Mouse (Mus musculus) hindbrain, embryonic 15.5 days (tissue): Measurements from ENCODE around the gene Foxo1. TPM values are rescaled to one million over a fixed set of nuclear protein-coding genes. Genes with fewer than 3 reads are reported as not detected.

Experiments
- ATAC-seq: fragments of 200-750 bp; cut with Nextera tagmentation; 2 replicates; pipeline ENCODE4 v1.8.0; 2017; ENCODE audit warnings: low read depth, moderate number of reproducible peaks, moderate TSS enrichment; ENCODE audit not compliant: low FRiP score
- H3K27ac ChIP-seq: fragments of 300-500 bp; sonication (generic); replicated peaks from 2 replicates; pipeline ENCODE4 v1.5.1; 2015; ENCODE audit warnings: mild to moderate bottlenecking, inconsistent platforms
- H3K27me3 ChIP-seq: fragments of 300-500 bp; sonication (generic); 2 replicates; pipeline ENCODE4 v1.6.1; 2015; ENCODE audit warnings: control low read depth, inconsistent platforms
- H3K36me3 ChIP-seq: fragments of 300-500 bp; sonication (generic); 2 replicates; pipeline ENCODE4 v1.6.1; 2015; ENCODE audit warnings: control low read depth, inconsistent platforms
- H3K4me1 ChIP-seq: fragments of 300-500 bp; sonication (generic); replicated peaks from 2 replicates; pipeline ENCODE4 v1.6.1; 2015; ENCODE audit warnings: control low read depth, inconsistent platforms
- H3K4me2 ChIP-seq: fragments of 300-500 bp; sonication (generic); 2 replicates; pipeline ENCODE4 v1.6.1; 2015; ENCODE audit warnings: moderate library complexity, mild to moderate bottlenecking, inconsistent platforms
- H3K4me3 ChIP-seq: fragments of 300-500 bp; sonication (generic); 2 replicates; pipeline ENCODE4 v1.5.1; 2015; ENCODE audit warnings: mild to moderate bottlenecking, inconsistent platforms
- H3K9ac ChIP-seq: fragments of 300-500 bp; sonication (generic); 2 replicates; pipeline ENCODE4 v1.6.1; 2015; ENCODE audit warnings: inconsistent platforms
- H3K9me3 ChIP-seq: fragments of 300-500 bp; sonication (generic); 2 replicates; pipeline ENCODE4 v1.6.1; 2016; ENCODE audit warnings: control low read depth, inconsistent platforms
- WGBS: fragments of 180-500 bp; shearing (Covaris S2); methylation state at CpG from one replicate; pipeline ENCODE4 v1.1.7; 2015; 5-methylcytosine and 5-hydroxymethylcytosine counted together
- polyA plus RNA-seq: library from polyadenylated mRNA; unstranded; fragments of >200 nt; fragmentation: Nextera tagmentation; extraction: Ambion mirVana; gene quantifications from 2 replicates; pipeline ENCODE4 v1.2.1, GENCODE M21; 2015

The Foxo1 gene
- 3.1 and 3.4 TPM in 2 replicates for polyA plus RNA-seq

GRCm38 (mm10) chr3:52267652-52268486 lies at the start of gene Foxo1:
Gene Foxo1 (plus strand): TSS chr3:52268336.
- Histone ChIP-seq H3K9me3 (no peaks in the 10 kb centered on the region), H3K4me2 (peak within 1 kb of the TSS; percentile 76), H3K36me3 (no peaks in the 10 kb centered on the region), H3K9ac (peak within 1 kb of the TSS; percentile 45), H3K4me3 (peak within 1 kb of the TSS; percentile 84), H3K27me3 (peaks cover 49% of the 10 kb centered on the region), H3K4me1 (peaks cover 33% of the 10 kb centered on the region), H3K27ac (peak within 1 kb of the TSS; percentile 71)
- ATAC-seq: peak; percentile 95
- whole genome bisulfite sequencing: under 1% methylated on average over 81 of the region's 85 CpGs

GRCm38 (mm10) chr3:52218864-52219263 lies 49.3 kb upstream of the Foxo1 start:
- Histone ChIP-seq H3K9ac (no peak overlapping the region), H3K4me3 (no peak overlapping the region), H3K4me1 (no peaks in the 10 kb centered on the region), H3K4me2 (no peak overlapping the region), H3K9me3 (no peaks in the 10 kb centered on the region), H3K27ac (no peak overlapping the region), H3K27me3 (no peaks in the 10 kb centered on the region), H3K36me3 (no peaks in the 10 kb centered on the region)
- no peak for ATAC-seq
- 67% methylated on average over 7 of the region's 7 CpGs for WGBS

- H3K9ac ChIP-seq: no peak overlapping the region
- H3K9me3 ChIP-seq: no peaks in the 10 kb centered on the region
- no peaks in the 10 kb centered on the region for H3K36me3 ChIP-seq
- H3K4me3 ChIP-seq: no peak overlapping the region
- H3K4me1 ChIP-seq: no peaks in the 10 kb centered on the region
- WGBS: 77% methylated on average over 3 of the region's 3 CpGs
- ATAC-seq: no peak
- no peak overlapping the region for H3K4me2 ChIP-seq
- no peak overlapping the region for H3K27ac ChIP-seq
- H3K27me3 ChIP-seq: no peaks in the 10 kb centered on the region
These were observed 47.1 kb upstream of the Foxo1 start for GRCm38 (mm10) chr3:52221082-52221481.

GRCm38 (mm10) chr3:52221931-52222330 lies 46.2 kb upstream of the Foxo1 start:
- Histone ChIP-seq H3K4me1 (no peaks in the 10 kb centered on the region), H3K4me3 (no peak overlapping the region), H3K36me3 (no peaks in the 10 kb centered on the region), H3K9me3 (no peaks in the 10 kb centered on the region), H3K9ac (no peak overlapping the region), H3K27ac (no peak overlapping the region), H3K27me3 (no peaks in the 10 kb centered on the region), H3K4me2 (no peak overlapping the region)
- no peak for ATAC-seq
- 83% methylated on average over 5 of the region's 5 CpGs for WGBS

GRCm38 (mm10) chr3:52236488-52236887 lies 31.6 kb upstream of the Foxo1 start:
- no peak overlapping the region for H3K4me2 ChIP-seq
- H3K27me3 ChIP-seq: no peaks in the 10 kb centered on the region
- no peak overlapping the region for H3K27ac ChIP-seq
- H3K36me3 ChIP-seq: no peaks in the 10 kb centered on the region
- no peak overlapping the region for H3K9ac ChIP-seq
- no peaks in the 10 kb centered on the region for H3K4me1 ChIP-seq
- ATAC-seq: no peak
- WGBS: 90% methylated on average over 4 of the region's 4 CpGs
- H3K4me3 ChIP-seq: no peak overlapping the region
- no peaks in the 10 kb centered on the region for H3K9me3 ChIP-seq

GRCm38 (mm10) chr3:52237136-52237535 lies 31.0 kb upstream of the Foxo1 start:
- H3K27me3 ChIP-seq: no peaks in the 10 kb centered on the region
- H3K4me1 ChIP-seq: no peaks in the 10 kb centered on the region
- no peaks in the 10 kb centered on the region for H3K9me3 ChIP-seq
- no peak for ATAC-seq
- no peak overlapping the region for H3K9ac ChIP-seq
- H3K4me3 ChIP-seq: no peak overlapping the region
- H3K27ac ChIP-seq: no peak overlapping the region
- no peaks in the 10 kb centered on the region for H3K36me3 ChIP-seq
- 94% methylated on average over 3 of the region's 3 CpGs for WGBS
- H3K4me2 ChIP-seq: no peak overlapping the region

- ATAC-seq: no peak
- Histone ChIP-seq H3K9me3 (no peaks in the 10 kb centered on the region), H3K36me3 (no peaks in the 10 kb centered on the region), H3K4me1 (no peaks in the 10 kb centered on the region), H3K27me3 (no peaks in the 10 kb centered on the region), H3K4me3 (no peak overlapping the region), H3K27ac (no peak overlapping the region), H3K4me2 (no peak overlapping the region), H3K9ac (no peak overlapping the region)
- WGBS: 87% methylated on average over 5 of the region's 5 CpGs
These were observed 27.1 kb upstream of the Foxo1 start for GRCm38 (mm10) chr3:52241062-52241461.

GRCm38 (mm10) chr3:52242457-52243105 lies 25.6 kb upstream of the Foxo1 start:
- Histone ChIP-seq H3K9ac (no peak overlapping the region), H3K4me2 (no peak overlapping the region), H3K9me3 (no peaks in the 10 kb centered on the region), H3K4me3 (no peak overlapping the region), H3K27ac (no peak overlapping the region), H3K36me3 (no peaks in the 10 kb centered on the region), H3K27me3 (no peaks in the 10 kb centered on the region), H3K4me1 (no peaks in the 10 kb centered on the region)
- WGBS: 46% methylated on average over 6 of the region's 6 CpGs
- peak; percentile 69; the same call in 1 of the 2 replicates for ATAC-seq

- ATAC-seq: no peak
- H3K4me2 ChIP-seq: no peak overlapping the region
- 57% methylated on average over 12 of the region's 12 CpGs for WGBS
- no peaks in the 10 kb centered on the region for H3K9me3 ChIP-seq
- no peak overlapping the region for H3K4me3 ChIP-seq
- H3K4me1 ChIP-seq: no peaks in the 10 kb centered on the region
- H3K27ac ChIP-seq: no peak overlapping the region
- H3K9ac ChIP-seq: no peak overlapping the region
- H3K27me3 ChIP-seq: no peaks in the 10 kb centered on the region
- H3K36me3 ChIP-seq: no peaks in the 10 kb centered on the region
These were observed 24.7 kb upstream of the Foxo1 start for GRCm38 (mm10) chr3:52243271-52244021.

GRCm38 (mm10) chr3:52245996-52246830 lies 21.9 kb upstream of the Foxo1 start:
- H3K36me3 ChIP-seq: no peaks in the 10 kb centered on the region
- no peak for ATAC-seq

GRCm38 (mm10) chr3:52251184-52251583 lies 17.0 kb upstream of the Foxo1 start:
- Histone ChIP-seq H3K9ac (no peak overlapping the region), H3K36me3 (no peaks in the 10 kb centered on the region), H3K27ac (no peak overlapping the region), H3K4me1 (no peaks in the 10 kb centered on the region), H3K27me3 (peaks cover 4% of the 10 kb centered on the region; the same call in 1 of the 2 replicates), H3K4me3 (no peak overlapping the region), H3K4me2 (no peak overlapping the region), H3K9me3 (no peaks in the 10 kb centered on the region)
- 29% methylated on average over 1 of the region's 1 CpGs for WGBS
- no peak for ATAC-seq

More at GRCm38 (mm10) chr3:52245996-52246830, 21.9 kb upstream of the Foxo1 start:
- H3K9me3 ChIP-seq: no peaks in the 10 kb centered on the region
- no peaks in the 10 kb centered on the region for H3K4me1 ChIP-seq
- no peak overlapping the region for H3K4me3 ChIP-seq
- H3K27me3 ChIP-seq: no peaks in the 10 kb centered on the region
- H3K4me2 ChIP-seq: no peak overlapping the region
- no peak overlapping the region for H3K27ac ChIP-seq
- H3K9ac ChIP-seq: no peak overlapping the region
- WGBS: 81% methylated on average over 12 of the region's 12 CpGs
